Mouse (Mus musculus): Measurements from ENCODE around the gene Ankrd33. TPM values are rescaled to one million over a fixed set of nuclear protein-coding genes. Genes with fewer than 3 reads are reported as not detected.

Ankrd33 gene
- polyA plus RNA-seq, 1 experiment from 2014 or later, result not detected

DNA sequence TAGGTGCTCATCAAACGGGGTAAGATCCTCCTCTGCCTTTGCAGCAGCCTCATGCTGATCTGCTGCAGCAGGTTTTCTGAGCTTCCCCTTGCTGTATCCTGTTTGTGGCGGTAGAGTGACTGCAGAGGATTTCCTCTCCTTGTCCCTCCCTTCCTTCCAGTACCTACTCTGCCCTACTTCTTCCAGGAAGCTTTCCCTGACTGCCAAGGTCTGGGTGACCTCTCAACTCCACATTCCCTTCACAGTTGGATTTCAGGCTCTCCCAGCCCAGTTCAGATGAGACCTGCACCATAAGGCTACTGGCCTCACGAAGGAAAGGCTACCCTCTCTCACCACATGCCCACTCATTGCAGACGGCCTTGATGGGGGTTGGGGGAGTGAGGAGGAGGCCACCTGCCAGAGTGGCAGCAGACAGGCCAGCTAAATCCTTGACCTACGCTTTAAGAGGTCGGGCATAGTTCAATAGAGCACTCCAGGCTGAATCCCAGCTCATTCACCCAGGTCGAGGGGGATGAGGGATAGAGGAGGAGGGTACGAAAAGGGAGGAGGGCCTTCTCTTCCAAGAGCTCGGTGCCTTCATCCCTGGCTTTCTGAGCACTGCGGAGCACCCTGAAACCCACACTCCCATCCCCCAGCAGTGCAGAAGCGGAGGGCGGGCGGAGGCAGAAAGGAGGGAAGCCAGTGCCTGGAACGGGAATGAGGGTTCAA lies 23.3 kb upstream of the Ankrd33 start:
- peak overlapping the region; percentile 29 for H3K9ac ChIP-seq (ENCODE audit: low read length)
- H3K4me1 ChIP-seq (replicated peaks; ENCODE audit: control insufficient read depth, insufficient read depth, low read length), result peaks cover 12% of the 10 kb centered on the region
- no peaks in the 10 kb centered on the region for H3K9me3 ChIP-seq (ENCODE audit: control insufficient read depth, low read length)
- WGBS, result 15% methylated on average over 14 of the region's 14 CpGs
- H3K36me3 ChIP-seq (ENCODE audit: control insufficient read depth, insufficient read depth, low read length), result no peaks in the 10 kb centered on the region
- peak overlapping the region; percentile 55 for H3K27ac ChIP-seq (ENCODE audit: low read depth, low read length)
- no peaks in the 10 kb centered on the region for H3K27me3 ChIP-seq (ENCODE audit: control insufficient read depth, insufficient read depth, low read length)
- DNase-seq (ENCODE audit: low spot score), result no peak
- peak; percentile 23 for ATAC-seq (replicated peaks; ENCODE audit: low FRiP score)
- peak overlapping the region; percentile 34; the same call in 1 of the 2 replicates for H3K4me2 ChIP-seq (ENCODE audit: low read depth, low read length, severe bottlenecking)
- H3K4me3 ChIP-seq (ENCODE audit: low read depth, low read length), result 0 out of 2 replicates have a peak overlapping the region, but pooled peaks have one; percentile 11

DNA sequence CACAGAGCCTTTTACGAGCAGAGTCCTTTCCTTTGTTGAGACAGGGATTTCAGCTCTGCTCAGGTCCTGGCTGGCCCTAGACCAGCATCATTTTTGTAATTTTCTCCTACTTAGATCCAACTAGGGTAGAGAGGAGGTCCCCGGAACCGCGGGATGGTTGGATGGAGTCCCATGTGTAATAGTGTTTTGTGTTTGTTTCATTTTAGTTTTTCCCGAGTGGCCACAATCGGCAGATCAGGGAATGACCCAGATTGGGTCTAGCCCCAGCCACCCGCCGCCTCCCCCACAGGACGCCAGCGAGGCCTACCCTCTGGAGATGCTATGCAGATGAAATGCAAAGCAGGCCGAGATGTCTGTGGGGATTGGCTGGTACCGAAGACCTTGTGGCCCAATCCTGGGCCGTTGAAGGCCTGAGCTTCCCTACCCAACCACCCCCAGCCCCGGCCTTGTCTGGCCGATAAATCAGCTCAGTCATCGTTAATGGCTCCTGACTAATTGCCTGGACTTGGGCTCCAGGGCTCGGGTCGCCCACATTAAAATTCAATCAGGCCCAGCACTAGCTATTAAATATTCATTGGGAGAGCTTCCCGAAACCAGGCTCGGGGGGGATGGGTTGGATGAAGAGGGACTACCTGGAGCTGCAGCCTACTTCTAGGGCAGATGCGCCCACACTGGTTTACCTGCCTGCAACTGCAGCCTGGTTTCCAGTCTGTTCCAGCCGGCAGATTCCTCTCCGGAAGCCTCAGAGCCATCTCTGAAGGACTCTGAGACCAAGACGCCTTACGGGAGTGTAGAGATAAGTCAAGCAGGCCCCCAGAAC lies 22.5 kb upstream of the Ankrd33 start:
- Histone ChIP-seq H3K27ac (ENCODE audit: low read depth, low read length) (peak overlapping the region; percentile 55), H3K4me1 (replicated peaks; ENCODE audit: control insufficient read depth, insufficient read depth, low read length) (peaks cover 17% of the 10 kb centered on the region), H3K9ac (ENCODE audit: low read length) (peak overlapping the region; percentile 29), H3K4me3 (ENCODE audit: low read depth, low read length) (0 out of 2 replicates have a peak overlapping the region, but pooled peaks have one; percentile 11), H3K36me3 (ENCODE audit: control insufficient read depth, insufficient read depth, low read length) (no peaks in the 10 kb centered on the region), H3K27me3 (ENCODE audit: control insufficient read depth, insufficient read depth, low read length) (no peaks in the 10 kb centered on the region), H3K9me3 (ENCODE audit: control insufficient read depth, low read length) (no peaks in the 10 kb centered on the region), H3K4me2 (ENCODE audit: low read depth, low read length, severe bottlenecking) (peak overlapping the region; percentile 34)
- WGBS, result 10% methylated on average over 25 of the region's 25 CpGs
- DNase-seq (ENCODE audit: low spot score), result peak; percentile 81
- peak; percentile 88 for ATAC-seq (replicated peaks; ENCODE audit: low FRiP score)

DNA sequence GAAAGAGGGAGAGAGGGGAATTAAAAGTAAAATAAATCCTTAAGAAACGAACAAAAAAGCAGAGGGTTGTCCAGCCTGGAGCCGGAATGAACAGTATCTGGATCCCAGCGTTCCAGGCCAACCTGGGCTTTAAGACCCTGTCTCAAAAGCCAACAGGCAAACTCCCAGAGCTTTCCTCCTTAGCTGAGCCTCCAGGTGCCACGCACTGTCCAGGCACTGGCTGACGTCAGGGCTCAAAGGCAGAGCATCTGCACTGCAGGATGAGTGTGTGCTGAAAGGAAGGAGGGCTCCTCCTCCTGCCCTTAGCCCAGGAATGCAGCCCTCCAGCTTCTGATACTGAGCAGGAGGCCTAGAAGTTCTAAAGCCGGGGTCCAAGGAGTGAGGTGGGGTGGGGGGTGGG lies 21.6 kb upstream of the Ankrd33 start:
- H3K4me3 ChIP-seq (ENCODE audit: low read depth, low read length), result no peak overlapping the region
- H3K27ac ChIP-seq (ENCODE audit: low read depth, low read length), result no peak overlapping the region
- no peaks in the 10 kb centered on the region for H3K27me3 ChIP-seq (ENCODE audit: control insufficient read depth, insufficient read depth, low read length)
- no peaks in the 10 kb centered on the region for H3K36me3 ChIP-seq (ENCODE audit: control insufficient read depth, insufficient read depth, low read length)
- no peak overlapping the region for H3K4me2 ChIP-seq (ENCODE audit: low read depth, low read length, severe bottlenecking)
- H3K4me1 ChIP-seq (replicated peaks; ENCODE audit: control insufficient read depth, insufficient read depth, low read length), result peaks cover 20% of the 10 kb centered on the region
- no peaks in the 10 kb centered on the region for H3K9me3 ChIP-seq (ENCODE audit: control insufficient read depth, low read length)
- DNase-seq (ENCODE audit: low spot score), result no peak
- WGBS, result 33% methylated on average over 6 of the region's 6 CpGs
- no peak overlapping the region for H3K9ac ChIP-seq (ENCODE audit: low read length)
- no peak for ATAC-seq (replicated peaks; ENCODE audit: low FRiP score)

DNA sequence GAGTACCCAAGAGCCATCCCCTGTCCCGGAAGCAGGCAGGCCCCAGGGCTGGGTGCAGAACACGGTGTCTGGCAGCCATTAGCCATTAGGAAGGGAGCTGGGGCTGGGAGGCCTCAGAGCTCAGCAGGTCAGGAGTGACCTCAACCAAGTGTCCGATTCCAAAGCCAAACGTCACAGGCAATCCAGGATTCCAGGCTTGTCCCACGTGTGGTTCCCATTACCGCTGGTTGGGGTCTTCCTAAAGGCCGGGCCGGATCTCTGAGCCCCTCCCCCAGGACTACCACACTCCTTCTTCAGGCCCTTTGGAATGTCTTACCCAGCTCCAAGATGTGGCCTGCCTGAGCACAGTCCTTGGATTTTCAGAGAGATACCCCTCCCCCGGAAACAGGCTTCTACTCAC lies 20.6 kb upstream of the Ankrd33 start:
- H3K27ac ChIP-seq (ENCODE audit: low read depth, low read length), result no peak overlapping the region
- 53% methylated on average over 9 of the region's 9 CpGs for WGBS
- no peaks in the 10 kb centered on the region for H3K9me3 ChIP-seq (ENCODE audit: control insufficient read depth, low read length)
- ATAC-seq (replicated peaks; ENCODE audit: low FRiP score) (no peak), DNase-seq (ENCODE audit: low spot score) (no peak)
- H3K36me3 ChIP-seq (ENCODE audit: control insufficient read depth, insufficient read depth, low read length), result no peaks in the 10 kb centered on the region
- H3K9ac ChIP-seq (ENCODE audit: low read length), result no peak overlapping the region
- no peaks in the 10 kb centered on the region for H3K27me3 ChIP-seq (ENCODE audit: control insufficient read depth, insufficient read depth, low read length)
- H3K4me1 ChIP-seq (replicated peaks; ENCODE audit: control insufficient read depth, insufficient read depth, low read length), result peaks cover 20% of the 10 kb centered on the region
- H3K4me2 ChIP-seq (ENCODE audit: low read depth, low read length, severe bottlenecking), result no peak overlapping the region
- no peak overlapping the region for H3K4me3 ChIP-seq (ENCODE audit: low read depth, low read length)

DNA sequence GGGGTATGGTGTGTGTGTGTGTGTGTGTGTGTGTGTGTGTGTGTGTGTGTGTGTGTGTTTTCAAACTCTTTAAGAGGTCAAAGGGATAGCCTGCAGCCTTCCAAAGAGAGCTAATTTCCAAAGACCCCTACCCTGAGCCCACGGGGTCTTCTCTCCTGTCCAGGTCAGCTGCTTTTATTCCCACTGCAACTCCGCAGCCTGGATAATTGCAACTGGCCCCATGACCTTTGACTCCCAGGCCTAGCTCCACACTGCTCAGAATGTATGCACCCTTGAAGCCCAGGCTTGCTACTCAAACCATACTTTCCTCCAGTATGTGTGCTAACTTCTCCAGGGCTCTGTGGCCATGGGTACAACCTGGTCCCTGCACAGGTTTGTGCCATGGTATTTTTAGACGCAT lies 20.2 kb upstream of the Ankrd33 start:
- Histone ChIP-seq H3K9ac (ENCODE audit: low read length) (no peak overlapping the region), H3K27me3 (ENCODE audit: control insufficient read depth, insufficient read depth, low read length) (no peaks in the 10 kb centered on the region), H3K4me1 (replicated peaks; ENCODE audit: control insufficient read depth, insufficient read depth, low read length) (peaks cover 20% of the 10 kb centered on the region), H3K36me3 (ENCODE audit: control insufficient read depth, insufficient read depth, low read length) (no peaks in the 10 kb centered on the region), H3K27ac (ENCODE audit: low read depth, low read length) (no peak overlapping the region), H3K9me3 (ENCODE audit: control insufficient read depth, low read length) (no peaks in the 10 kb centered on the region), H3K4me3 (ENCODE audit: low read depth, low read length) (no peak overlapping the region), H3K4me2 (ENCODE audit: low read depth, low read length, severe bottlenecking) (no peak overlapping the region)
- no peak for DNase-seq (ENCODE audit: low spot score)
- ATAC-seq (replicated peaks; ENCODE audit: low FRiP score), result no peak
- WGBS, result 51% methylated on average over 3 of the region's 3 CpGs

DNA sequence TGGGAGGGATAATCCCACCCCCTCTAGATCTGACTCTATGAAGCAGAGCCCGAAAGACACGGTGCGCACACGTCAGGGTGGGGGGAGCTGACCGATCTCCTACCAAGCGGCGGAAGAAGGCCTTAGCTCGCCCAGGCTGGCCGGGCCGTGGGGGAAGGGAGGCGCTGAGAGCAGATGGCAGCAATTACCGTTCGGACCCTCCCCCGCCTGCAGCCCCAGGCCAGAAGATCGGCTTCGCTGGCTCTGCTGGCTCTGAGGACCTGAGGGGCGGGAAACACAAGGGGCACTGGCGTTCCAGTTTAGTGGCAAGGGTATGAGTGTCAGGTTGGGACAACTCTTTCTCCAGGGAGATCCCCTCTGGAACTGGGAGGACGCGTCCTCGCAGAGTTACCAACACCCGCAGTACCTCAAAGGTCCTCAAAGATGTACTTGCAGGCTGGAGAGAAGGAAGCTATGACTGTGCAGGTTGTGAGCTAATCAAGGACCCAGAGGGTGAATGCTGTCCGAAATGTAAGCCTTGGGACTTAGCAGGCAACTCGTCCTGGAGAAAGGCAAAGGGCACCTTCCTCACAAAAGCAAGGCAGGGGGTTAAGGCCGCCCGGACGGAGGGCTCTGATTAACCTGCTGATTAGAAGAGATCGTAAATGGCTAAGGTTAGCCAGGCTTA lies 17.4 kb upstream of the Ankrd33 start:
- peak overlapping the region; percentile 36 for H3K4me2 ChIP-seq (ENCODE audit: low read depth, low read length, severe bottlenecking)
- peak overlapping the region; percentile 33; the same call in 1 of the 2 replicates for H3K9ac ChIP-seq (ENCODE audit: low read length)
- no peak overlapping the region for H3K4me3 ChIP-seq (ENCODE audit: low read depth, low read length)
- no peak overlapping the region for H3K27ac ChIP-seq (ENCODE audit: low read depth, low read length)
- WGBS, result under 1% methylated on average over 28 of the region's 28 CpGs
- H3K4me1 ChIP-seq (replicated peaks; ENCODE audit: control insufficient read depth, insufficient read depth, low read length), result peaks cover 12% of the 10 kb centered on the region
- DNase-seq (ENCODE audit: low spot score), result peak; percentile 87
- no peaks in the 10 kb centered on the region for H3K9me3 ChIP-seq (ENCODE audit: control insufficient read depth, low read length)
- H3K36me3 ChIP-seq (ENCODE audit: control insufficient read depth, insufficient read depth, low read length), result no peaks in the 10 kb centered on the region
- peak; percentile 66 for ATAC-seq (replicated peaks; ENCODE audit: low FRiP score)
- no peaks in the 10 kb centered on the region for H3K27me3 ChIP-seq (ENCODE audit: control insufficient read depth, insufficient read depth, low read length)

DNA sequence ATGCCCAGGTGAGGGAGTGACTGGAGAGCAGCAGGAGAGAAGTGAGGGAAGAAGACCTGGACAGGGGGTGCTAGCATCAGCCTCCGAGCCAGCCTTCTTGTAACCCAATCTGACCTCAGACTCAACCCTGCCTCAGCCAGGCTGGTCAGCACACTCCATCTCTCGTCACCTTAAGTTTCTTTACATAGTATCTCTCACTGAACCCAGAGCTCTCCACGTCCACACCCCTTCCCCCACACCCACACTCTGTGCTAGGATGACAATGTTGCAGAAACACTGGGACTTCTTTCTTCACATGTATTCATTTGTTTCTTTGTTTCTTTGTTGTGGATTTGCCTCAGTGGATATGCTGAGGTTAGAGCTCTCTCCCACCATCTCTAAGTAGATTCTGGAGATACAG lies 14.6 kb upstream of the Ankrd33 start:
- Histone ChIP-seq H3K4me1 (replicated peaks; ENCODE audit: control insufficient read depth, insufficient read depth, low read length) (peaks cover 10% of the 10 kb centered on the region), H3K27ac (ENCODE audit: low read depth, low read length) (no peak overlapping the region)

DNA sequence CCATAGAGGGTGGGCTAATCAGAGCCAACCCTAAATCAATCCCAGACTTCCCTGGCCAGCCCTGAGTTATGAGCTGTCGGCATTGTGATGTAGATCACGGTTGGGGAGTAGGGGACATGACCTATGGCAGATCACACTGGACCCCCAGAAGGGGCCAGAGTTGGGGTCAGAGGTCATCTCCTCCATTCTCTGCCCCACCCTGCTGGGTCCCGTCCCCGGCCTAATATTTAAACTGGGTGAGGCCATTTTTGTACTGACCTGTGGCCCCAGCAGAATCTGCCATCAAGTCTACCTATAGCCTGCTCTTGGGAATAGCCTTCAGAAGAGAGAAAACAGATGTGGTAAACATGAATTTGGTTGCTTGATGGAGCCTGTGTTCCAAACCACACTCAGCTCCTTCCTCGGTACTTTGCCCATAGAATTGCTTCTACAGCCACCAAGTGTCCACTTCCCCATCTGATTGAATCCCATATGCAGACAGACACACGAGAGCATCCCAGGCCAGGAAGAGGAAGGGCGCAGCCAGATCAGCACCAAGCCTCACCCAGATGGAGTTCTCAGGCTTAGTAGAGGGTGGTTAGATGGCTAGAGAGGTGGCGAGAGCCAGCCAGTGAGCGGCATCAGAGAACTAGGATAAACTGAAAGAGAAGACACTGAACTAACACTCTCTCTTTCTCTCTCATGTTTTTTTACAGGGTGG lies 11.8 kb upstream of the Ankrd33 start:
- ATAC-seq (replicated peaks; ENCODE audit: low FRiP score) (no peak), DNase-seq (ENCODE audit: low spot score) (no peak)
- Histone ChIP-seq H3K36me3 (ENCODE audit: control insufficient read depth, insufficient read depth, low read length) (no peaks in the 10 kb centered on the region), H3K4me1 (replicated peaks; ENCODE audit: control insufficient read depth, insufficient read depth, low read length) (peaks cover 2% of the 10 kb centered on the region; the same call in 1 of the 2 replicates), H3K9me3 (ENCODE audit: control insufficient read depth, low read length) (no peaks in the 10 kb centered on the region), H3K4me2 (ENCODE audit: low read depth, low read length, severe bottlenecking) (no peak overlapping the region), H3K27ac (ENCODE audit: low read depth, low read length) (no peak overlapping the region), H3K9ac (ENCODE audit: low read length) (no peak overlapping the region), H3K27me3 (ENCODE audit: control insufficient read depth, insufficient read depth, low read length) (no peaks in the 10 kb centered on the region), H3K4me3 (ENCODE audit: low read depth, low read length) (no peak overlapping the region)
- 84% methylated on average over 9 of the region's 9 CpGs for WGBS

More for the DNA sequence above, 14.6 kb upstream of the Ankrd33 start:
- H3K27me3 ChIP-seq (ENCODE audit: control insufficient read depth, insufficient read depth, low read length), result no peaks in the 10 kb centered on the region
- no peaks in the 10 kb centered on the region for H3K36me3 ChIP-seq (ENCODE audit: control insufficient read depth, insufficient read depth, low read length)
- ATAC-seq (replicated peaks; ENCODE audit: low FRiP score) (no peak), DNase-seq (ENCODE audit: low spot score) (no peak)
- no peak overlapping the region for H3K9ac ChIP-seq (ENCODE audit: low read length)
- no peak overlapping the region for H3K4me3 ChIP-seq (ENCODE audit: low read depth, low read length)
- no peak overlapping the region for H3K4me2 ChIP-seq (ENCODE audit: low read depth, low read length, severe bottlenecking)
- H3K9me3 ChIP-seq (ENCODE audit: control insufficient read depth, low read length), result no peaks in the 10 kb centered on the region
- WGBS, result 78% methylated on average over 3 of the region's 3 CpGs
